Mouse (Mus musculus) c-Kit-positive CD71-positive TER-119-positive erythroid progenitor cells, embryonic 14.5 days (primary cell): ENCODE measurements around the gene Sbsn.

ENCODE experiments used
- DNase-seq: peaks from one replicate; pipeline ENCODE4 v3.0.0-alpha.2; 2013; ENCODE audit warnings: low spot score

Sbsn gene

DNA sequence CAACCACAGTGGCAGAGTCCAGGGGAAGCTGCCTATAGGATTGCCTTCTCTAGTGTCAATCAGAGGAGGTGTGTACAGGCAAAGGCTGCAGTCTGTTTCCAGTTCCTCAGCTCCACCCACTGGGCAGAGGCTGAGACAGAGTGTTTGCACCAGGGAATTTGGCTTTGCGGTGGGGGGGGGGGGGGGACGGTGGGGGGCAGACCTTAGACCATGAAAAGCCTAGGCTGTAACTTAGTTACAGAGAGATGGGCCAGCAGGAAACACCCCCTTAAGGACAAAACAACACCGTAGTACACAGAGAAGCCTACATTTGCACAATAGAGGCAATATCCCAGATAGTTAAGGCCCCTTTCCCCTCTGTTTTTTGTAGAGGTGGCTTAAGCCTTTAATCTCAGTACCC, 5.7 kb downstream of the Sbsn start:
- DNase-seq = no peak

DNA sequence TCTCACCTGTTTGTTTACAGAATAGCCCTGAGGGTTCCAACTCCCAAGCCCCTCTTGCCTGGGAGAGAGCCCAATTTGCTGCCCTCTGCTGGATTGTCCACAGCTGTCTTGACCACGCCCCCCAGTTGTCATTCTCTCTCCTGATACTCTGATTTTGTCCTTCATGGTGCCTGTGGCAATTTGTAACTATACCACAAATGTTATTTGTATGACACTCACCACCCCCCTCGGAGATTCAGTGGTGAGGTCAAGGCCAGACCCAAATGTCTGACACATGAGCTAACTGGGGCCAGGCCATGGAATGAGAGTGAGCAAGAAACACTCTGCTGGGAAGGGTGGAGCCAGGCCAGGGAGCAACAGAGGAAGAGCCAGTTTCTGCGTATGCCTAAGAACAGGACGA, 7.6 kb downstream of the Sbsn start:
- DNase-seq = no peak

DNA sequence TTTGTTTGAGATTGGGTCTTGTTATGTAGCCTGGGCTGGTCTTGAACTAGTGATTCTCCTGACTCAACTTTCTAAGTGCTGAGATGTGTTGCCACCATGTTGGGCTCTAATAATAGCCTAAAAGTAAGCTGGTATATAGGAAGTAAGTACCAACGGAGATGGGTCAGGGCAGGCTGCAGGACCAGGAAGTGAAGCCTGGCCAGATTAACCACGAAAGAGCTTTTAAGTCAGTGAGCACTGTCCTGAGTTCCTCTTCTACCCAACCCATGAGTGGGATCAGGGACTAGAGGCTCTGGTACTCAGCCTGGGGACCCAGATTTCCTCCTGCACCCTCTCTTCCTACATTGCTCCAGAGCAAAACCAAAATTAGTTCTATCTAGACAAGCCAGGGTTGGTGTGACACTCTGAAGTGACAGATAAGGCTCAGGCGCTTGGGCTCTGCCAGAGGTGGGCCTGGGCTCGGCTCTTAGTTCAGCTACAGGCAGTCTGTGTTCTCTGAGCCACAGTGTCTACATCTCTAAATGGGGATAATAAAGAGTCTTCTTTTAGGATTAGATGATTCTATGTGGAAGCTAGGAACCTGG, 10.6 kb downstream of the Sbsn start:
- no peak for DNase-seq

DNA sequence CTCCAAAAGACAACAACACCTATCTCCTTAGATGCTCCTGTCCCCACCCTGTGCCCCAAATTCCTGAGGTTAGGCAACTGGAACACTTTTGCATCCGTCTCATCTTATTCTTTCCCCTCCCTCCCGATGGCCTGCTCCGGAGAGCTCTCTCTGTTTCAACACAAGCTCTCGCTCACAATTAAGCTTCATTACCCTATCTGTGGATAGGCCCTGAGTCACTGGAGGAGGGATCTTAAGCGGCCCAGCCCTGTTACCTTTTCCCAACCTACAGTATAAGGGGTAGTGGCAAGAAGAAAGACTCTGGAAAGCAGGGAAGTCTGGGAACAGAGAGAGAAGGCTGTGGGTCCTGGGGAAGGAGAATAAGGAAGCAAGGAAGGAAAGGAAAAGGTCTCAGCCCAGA, 12.2 kb downstream of the Sbsn start, which contains the start of gene Dmkn:
TSS of gene Dmkn (plus strand) at position 301 of the 400 bp plus-strand sequence.
- DNase-seq = no peak

DNA sequence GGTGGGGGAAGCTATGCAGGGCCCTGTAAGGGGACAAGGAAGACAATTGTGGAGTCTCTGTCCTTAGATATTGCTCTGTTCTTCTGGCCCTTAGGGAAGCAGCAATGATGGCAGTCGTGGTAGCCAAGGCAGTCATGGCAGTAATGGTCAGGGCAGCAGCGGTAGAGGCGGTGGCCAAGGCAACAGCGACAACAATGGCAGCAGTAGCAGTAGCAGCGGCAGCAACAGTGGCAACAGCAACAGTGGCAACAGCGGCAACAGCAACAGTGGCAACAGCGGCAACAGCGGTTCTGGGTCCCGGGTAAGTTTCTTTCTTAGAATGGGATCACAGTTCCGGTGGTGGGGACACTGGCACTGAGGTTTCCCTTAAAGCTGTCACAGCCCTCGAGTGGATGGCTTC, 13.9 kb downstream of the Sbsn start:
- no peak for DNase-seq

DNA sequence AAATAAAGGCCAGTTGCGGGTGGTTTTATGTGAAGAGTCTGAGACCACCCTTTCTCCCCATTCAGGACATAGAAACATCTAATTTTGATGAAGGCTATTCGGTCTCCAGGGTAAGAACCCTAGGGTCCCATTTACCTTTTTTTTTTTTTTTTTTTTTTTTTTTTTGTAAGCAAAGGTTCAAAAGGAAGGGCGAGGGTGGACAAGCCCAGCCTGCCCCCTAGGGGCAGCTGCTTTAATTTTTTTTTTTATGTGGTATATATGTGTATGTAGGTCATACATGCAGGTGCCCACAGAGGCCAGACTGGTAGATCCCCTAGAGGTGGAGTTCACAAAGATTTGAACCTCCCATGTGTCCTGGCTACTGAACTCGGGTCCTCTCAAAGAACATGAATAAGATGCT, 15.1 kb downstream of the Sbsn start:
- DNase-seq = no peak

DNA sequence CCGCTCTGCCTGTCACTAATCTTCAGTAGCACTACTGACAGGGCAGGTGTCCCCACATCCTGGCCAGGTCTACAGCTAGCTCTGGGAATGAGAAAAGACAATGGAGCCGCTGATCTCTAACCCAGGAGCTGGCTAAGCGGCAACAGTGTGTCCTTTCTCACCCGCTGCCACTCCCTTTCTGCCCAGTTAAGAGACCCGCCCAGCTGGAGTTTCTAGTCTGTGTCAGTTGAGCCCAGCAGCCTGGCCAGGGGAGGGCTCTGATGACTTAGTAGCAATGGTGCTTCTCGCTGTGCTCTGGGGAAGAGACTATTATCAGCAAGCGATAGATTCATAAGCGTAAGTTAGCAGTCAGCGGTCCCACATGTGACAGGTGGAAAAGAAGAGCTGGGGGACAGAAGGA, 18.0 kb downstream of the Sbsn start:
- no peak for DNase-seq

DNA sequence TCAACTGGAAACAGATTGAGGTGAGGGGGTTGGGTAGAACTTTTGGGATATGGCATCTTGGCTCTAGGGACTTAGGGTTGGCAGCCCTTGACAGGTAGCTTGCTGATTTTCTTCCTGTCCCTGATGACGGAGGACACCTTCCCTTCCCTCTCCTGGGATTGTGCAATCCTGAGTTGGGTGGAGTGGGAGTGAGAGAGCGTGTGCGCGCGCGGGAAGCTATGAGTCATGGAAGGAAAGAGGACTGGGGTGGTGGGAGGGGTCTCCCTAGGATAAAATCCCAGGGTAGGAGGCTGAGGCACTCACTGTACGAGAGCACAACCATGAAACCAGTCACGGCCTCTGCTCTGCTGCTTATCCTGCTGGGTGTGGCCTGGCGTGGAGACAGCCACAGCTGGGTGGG, 24.8 kb downstream of the Sbsn start:
- no peak for DNase-seq

DNA sequence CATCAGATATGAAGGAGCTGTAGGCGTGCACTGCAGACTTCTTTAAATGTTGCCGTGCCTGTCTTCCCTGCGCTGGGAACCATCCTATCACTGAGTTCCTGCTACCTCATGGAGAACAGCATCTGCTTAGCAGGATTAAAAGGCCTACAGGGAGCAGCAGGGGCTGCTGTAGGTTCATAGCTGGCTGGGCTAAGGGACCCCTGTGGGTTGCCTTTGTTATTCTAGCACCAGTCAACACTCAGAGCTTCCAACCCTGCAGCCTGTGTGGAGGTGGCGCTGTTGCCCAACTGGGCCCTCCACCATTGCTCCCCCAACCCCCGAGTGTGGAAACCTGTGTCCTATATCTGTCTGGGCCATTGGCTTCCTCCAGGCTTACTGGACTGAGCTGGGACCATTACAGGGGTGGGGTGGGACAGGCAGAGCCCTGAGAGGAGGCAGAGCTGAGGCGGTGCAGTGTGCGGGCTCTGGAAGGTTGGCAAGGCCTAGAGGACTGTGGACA, 25.9 kb downstream of the Sbsn start:
- DNase-seq = no peak

DNA sequence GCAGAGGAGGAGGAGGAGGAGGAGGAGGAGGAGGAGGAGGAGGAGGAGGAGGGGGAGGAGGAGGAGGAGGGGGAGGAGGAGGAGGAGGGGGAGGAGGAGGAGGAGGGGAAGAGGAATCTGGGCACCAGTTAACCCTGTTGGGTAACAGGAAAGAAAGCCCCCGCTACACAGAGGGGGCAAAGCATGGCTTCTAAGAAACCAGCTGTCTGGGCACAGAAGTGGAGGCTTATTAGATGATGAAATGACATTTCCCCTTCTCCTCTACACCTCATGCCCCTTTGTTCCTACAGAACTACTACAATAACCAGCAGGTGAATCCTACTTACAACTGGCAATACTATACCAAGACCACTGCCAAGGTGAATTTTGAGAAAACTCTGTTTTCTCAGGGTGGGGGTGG, 26.6 kb downstream of the Sbsn start:
- DNase-seq = no peak

DNA sequence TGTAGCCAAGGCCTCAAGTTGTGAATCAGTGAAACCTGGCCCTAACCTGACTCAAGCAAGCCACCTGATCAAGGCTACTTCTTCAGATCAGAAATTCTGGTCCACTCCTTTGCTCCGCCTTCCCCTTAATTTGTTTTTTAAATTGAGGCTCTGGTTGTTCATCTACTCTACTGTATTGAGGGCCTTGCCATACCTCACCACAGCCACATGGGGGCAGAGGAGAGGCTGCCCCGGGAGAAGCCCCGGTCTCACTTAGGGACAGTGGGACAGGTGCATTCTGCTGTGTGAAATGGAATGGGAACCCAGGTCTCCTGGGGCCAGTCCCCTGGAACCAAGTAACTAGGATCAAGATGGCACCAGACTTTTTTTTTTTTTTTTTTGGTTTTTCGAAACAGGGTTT, 30.5 kb downstream of the Sbsn start:
- peak; percentile 8 for DNase-seq

DNA sequence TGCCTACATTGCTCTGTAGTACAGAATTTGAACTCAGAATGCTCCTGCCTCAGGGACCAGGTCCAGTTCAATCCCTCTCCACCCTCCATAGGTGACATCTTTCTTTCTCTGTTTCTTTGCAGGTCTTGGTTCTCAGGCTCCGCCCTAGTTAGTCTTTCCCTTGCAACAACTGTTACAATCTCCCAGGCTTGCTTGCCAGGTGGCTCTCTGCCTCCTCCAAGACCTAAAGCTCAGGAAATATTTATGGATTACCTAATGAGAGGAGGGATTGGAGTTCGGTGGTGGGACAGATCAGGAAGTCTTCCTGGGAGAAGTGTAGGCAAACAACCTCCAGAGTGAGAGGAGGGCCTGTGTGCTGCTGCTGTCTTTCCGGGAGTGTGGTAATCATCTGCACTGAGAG, 31.4 kb downstream of the Sbsn start:
- no peak for DNase-seq

DNA sequence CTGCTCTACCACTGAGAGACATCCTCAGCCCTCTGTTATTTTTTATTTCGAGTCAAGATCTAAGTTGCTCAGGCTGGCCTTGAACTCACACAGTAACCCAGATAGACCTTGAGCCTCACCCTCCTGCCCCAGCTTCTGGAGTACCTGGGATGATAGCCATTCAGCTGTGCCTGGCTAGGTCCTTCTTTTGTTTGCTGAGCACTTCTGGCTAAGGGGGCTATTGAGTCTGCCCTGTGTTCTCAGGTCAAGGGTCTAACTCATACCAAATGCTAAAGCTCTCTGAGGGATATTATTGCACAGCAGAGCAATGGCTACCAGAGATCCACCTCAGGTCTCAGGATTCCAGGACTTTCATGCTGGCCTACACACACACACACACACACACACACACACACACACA, 33.9 kb downstream of the Sbsn start:
- no peak for DNase-seq

DNA sequence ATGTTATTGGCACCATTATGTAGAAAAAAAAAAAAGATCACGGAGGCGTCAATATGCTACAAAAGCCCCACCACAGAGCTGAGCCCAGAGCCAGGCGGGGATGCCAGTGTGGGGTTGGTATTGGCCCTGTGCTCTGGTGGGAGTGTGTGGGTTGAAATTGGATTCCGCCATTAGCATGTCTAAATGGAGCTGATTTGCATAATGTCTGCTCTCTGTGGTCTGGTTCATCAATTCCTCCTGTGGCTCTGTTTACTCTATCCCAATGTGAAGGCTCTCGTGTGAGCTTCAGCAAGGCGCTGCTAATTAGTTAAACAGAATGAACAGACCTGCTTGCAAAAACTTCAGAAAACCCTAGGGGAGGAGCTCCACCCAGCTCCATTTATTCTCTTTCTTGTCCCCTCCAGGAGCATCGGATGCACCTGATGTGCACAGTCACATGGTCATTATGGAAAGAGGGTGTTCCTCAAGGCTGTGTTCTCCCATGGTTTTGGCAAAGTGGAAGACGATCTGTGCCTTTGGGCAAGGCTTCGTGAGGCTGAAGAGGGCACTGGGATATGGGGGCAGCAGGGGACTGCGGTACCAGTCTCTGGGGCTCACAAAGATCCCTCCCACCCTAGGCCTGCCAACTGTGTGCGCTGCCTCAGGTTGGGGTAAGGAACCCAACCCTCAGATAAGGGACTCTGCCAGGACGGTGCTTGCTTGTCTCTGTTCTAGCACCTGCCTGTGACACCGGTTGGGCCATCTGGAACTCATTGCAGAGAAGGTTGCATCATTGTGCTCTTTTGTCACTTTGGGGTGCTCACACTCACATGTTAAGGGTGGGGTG, 34.7 kb downstream of the Sbsn start:
- no peak for DNase-seq

DNA sequence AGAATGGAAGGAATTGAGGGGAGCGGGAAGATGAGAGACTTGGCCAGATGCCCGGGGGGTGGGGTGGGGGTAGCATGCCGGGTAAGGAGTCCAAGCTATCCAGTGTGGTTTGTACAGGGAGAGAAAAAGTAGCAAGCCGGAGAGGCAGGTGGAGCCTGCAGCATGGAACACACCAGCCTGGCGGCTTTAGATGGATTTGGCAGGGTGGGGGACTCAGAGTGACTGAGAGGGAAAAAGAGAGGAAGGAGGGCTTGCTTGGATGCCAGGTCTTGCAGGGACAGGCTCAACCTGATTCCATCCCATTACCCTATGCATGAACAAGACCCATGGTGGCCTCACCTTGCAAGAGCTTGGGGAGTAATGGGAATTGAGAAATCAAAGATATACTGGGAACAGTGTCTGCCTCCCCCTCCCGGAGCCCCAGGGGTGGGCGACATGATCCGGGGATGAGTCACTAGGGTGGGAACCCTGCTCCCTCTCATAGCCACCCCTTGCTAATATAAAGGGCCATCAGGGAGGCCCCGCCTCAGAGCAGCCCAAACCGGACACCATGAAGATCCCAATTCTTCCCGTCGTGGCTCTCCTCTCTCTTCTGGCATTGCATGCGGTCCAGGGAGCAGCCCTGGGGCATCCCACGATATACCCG, 36.2 kb downstream of the Sbsn start, which contains the start of gene Krtdap:
TSS of gene Krtdap (plus strand) at position 520 of the 646 bp plus-strand sequence.
- no peak for DNase-seq

DNA sequence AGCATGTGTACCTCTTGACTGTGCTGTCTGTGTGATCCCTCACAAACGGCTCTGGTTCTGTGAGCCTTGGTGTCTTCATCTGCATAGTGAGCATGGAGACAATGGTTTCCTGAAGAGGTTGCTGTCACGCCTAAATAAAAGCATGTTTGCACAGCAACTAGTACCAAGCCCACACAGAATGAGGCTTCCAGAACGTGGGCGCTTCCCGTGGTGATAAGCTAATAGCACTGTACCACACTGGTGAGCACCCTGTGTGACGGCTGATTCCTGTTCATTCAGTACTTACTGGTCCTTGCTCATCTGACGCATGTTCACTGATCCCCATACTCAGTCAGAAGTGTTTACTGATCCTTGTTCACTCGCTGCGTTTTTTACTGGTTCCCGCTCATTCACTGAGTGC, 38.9 kb downstream of the Sbsn start:
- no peak for DNase-seq

DNA sequence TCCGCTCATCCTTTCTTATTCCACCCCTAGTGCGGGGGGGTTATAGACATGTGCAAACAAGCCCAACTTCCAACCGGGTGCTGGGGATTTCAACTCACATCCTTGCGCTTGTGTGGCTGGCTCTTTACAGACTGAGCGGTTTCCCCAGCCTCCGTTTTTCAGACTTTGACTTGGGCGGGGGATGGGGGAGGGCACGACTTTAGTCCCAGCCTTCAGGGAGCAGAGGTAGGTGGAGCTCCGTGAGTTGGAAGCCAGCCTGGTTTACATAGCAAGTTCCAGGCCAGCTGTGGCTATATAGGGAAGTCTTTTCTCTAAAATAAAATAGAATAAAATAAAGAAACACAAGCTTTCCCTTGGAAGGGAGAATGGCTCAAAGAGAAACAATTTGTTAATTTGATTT, 40.6 kb downstream of the Sbsn start:
- DNase-seq = no peak

DNA sequence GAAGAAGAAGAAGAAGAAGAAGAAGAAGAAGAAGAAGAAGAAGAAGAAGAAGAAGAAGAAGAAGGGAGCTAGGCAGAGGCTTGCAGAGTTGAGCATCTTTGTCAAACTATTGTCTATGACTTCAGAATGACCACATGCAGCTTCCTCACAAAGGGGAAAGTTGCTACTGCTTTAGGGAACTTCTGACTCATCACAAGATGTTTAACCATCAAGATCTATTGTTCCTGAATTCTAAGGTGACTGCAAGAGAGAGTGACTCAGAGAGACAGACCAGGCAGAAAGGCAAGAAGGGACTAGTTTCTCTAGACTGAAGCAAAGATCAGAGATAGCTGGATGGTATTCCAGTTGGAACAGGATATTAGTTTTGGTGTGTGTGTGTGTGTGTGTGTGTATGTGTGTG, 43.6 kb downstream of the Sbsn start:
- no peak for DNase-seq

DNA sequence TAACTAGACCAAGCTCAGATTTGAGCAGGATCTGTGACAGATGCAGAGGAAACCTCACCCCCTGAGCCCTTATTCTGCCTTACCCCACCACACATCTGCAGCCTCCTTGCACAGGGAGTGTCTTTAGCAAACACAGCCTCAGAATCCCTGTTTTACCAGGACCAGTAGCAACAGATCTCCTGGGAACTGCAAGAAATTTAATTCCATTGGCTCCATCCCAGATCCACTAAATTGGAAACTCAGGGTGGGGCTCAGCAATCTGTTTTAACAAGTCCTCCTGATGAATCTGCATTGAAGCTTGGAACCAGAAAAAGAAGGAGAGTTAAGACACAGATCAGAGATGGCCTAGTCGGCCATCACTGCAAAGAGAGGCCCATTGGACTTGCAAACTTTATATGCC, 45.5 kb downstream of the Sbsn start:
- no peak for DNase-seq

DNA sequence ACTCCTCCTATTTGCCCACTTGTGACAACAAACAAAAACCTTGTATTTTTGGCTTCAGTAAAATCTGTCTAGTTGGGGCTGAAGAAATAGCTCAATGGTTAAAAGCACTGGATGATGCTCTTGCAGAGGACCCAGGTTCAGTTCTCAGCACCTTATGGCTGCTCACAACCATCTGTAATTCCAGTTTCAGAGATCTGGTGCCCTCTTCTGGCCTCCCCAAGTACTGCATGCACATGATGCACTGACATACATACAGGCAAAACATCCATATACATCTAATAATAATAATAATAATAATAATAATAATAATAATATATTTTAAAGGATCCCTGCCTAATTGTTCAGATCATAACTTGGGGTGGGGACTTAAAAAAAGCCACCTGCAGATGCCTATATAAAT, 49.4 kb downstream of the Sbsn start:
- DNase-seq = no peak

DNA sequence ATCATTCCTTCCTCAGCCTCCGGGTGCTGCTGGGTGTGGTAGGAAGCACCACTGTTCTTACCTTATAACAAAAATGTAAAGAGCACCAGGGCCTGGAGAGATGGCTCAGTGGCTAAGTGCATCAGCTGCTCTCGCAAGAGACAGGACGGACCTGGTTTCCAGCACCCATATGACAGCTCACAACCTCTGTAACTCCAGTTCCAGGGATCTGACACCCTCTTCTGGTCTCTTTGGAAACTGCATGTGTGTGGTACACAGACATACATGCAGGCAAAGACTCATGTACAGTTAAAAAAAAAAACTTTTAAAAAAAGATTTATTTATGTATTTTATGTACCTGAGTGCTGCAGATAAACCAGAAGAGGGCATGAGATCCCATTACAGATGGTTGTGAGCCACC, 52.0 kb downstream of the Sbsn start:
- DNase-seq = no peak

DNA sequence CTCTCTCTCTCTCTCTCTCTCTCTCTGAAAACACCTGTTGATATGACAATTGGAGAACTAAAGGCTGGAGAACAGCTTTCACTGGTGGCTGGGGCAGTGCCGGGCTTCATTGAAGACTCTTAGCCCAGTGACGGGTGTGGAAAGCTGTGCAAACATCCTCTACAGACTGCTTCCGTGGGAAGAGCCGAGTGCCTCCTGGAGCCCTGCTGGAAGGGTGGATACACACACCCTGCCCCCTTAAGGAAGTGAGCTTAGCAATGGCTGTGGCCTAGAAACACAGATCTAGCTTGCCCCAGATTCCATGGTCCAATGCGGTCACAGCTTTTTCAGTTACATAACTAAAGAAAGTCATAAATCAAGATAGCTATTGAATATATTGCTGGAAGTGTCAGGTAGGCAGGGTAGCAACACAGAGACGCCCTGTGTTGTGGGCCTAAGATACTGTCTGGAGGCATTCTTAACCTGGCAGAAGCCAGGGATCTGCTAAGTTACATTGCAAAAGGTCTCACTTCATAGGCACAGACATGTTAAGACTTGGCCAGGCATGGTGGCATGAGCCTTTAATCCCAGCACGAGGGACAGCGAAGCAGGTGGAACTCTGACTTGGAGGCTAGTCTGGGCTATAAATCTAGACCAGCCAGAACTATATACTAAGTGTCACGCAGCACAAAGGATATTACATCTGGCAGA, 52.9 kb downstream of the Sbsn start:
- DNase-seq = no peak
